Mouse (Mus musculus) forebrain, embryonic 14.5 days (tissue): ENCODE data around the gene Zfp566. TPM values are rescaled to one million over a fixed set of nuclear protein-coding genes. Genes with fewer than 3 reads are reported as not detected.

Experiments used
- ATAC-seq: fragments of 200-750 bp; cut with Nextera tagmentation; 2 replicates; pipeline ENCODE4 v1.8.0; 2017; ENCODE audit warnings: mild to moderate bottlenecking, moderate library complexity
- DNase-seq: peaks from one replicate; pipeline ENCODE4 v3.0.0-alpha.2; 2015; ENCODE audit warnings: low spot score
- H3K27ac ChIP-seq: fragments of 300-500 bp; sonication (generic); 2 replicates; pipeline ENCODE4 v1.5.1; 2014; ENCODE audit warnings: low read depth, mild to moderate bottlenecking, control low read depth, low read length, moderate library complexity
- H3K27me3 ChIP-seq: fragments of 300-500 bp; sonication (generic); replicated peaks from 2 replicates; pipeline ENCODE4 v1.6.1; 2014; ENCODE audit warnings: low read length, control low read depth, mixed read lengths; ENCODE audit not compliant: control insufficient read depth, insufficient read depth
- H3K36me3 ChIP-seq: fragments of 300-500 bp; sonication (generic); 2 replicates; pipeline ENCODE4 v1.6.1; 2014; ENCODE audit warnings: low read length, control low read depth; ENCODE audit not compliant: control insufficient read depth, insufficient read depth
- H3K4me1 ChIP-seq: fragments of 300-500 bp; sonication (generic); 2 replicates; pipeline ENCODE4 v1.6.1; 2014; ENCODE audit warnings: antibody characterized with exemption, low read length, control low read depth; ENCODE audit not compliant: control insufficient read depth, insufficient read depth
- H3K4me2 ChIP-seq: fragments of 300-500 bp; sonication (generic); 2 replicates; pipeline ENCODE4 v1.6.1; 2014; ENCODE audit warnings: mild to moderate bottlenecking, control low read depth, low read length
- H3K4me3 ChIP-seq: fragments of 300-500 bp; sonication (generic); 2 replicates; pipeline ENCODE4 v1.5.1; 2014; ENCODE audit warnings: low read depth, low read length, control low read depth
- H3K9ac ChIP-seq: fragments of 300-500 bp; sonication (generic); 2 replicates; pipeline ENCODE4 v1.6.1; 2014; ENCODE audit warnings: mild to moderate bottlenecking, low read length, control low read depth, moderate library complexity
- H3K9me3 ChIP-seq: fragments of 300-500 bp; sonication (generic); replicated peaks from 2 replicates; pipeline ENCODE4 v1.6.1; 2016; ENCODE audit warnings: low read length, control low read depth, mixed read lengths; ENCODE audit not compliant: control insufficient read depth
- WGBS: fragments of 180-500 bp; shearing (Covaris S2); extraction: QIAGEN DNeasy Blood & Tissue Kit; methylation state at CpG from one replicate; pipeline ENCODE4 v1.1.7; 2014; 5-methylcytosine and 5-hydroxymethylcytosine counted together
- microRNA-seq: library from miRNA; unstranded; fragments of <30 nt; microRNA quantifications from one replicate; pipeline ENCODE4, GENCODE M21; 2016
- polyA plus RNA-seq: library from polyadenylated mRNA; unstranded; fragments of >200 nt; fragmentation: Nextera tagmentation; extraction: Ambion mirVana; gene quantifications from 2 replicates; pipeline ENCODE4 v1.2.1, GENCODE M21; 2014

The Zfp566 gene
- polyA plus RNA-seq, 1 experiment from 2014 or later, result 18.7 TPM

DNA sequence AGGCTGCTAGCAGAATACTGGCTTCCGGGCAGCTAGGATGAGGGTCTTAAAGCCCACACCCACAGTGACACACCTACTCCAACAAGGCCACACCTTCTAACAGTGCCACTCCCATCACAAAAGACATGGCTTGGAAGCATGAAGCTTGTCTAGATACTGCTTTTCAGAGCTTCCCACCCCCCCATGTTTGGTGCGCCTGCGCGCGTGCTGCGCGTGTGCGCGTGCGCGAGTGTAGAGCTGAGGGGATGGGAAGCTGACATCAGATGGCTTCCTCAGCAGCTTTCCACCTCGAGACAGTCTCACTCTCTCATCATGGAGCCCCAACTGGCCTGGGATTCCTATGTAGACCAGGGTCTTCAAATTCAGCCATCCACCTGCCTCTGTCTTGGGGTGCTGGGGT lies 56.0 kb downstream of the Zfp566 start:
- H3K27me3 ChIP-seq, result no peaks in the 10 kb centered on the region
- H3K4me1 ChIP-seq, result no peaks in the 10 kb centered on the region
- DNase-seq (no peak), ATAC-seq (no peak)
- H3K36me3 ChIP-seq, result peaks cover 22% of the 10 kb centered on the region
- H3K4me2 ChIP-seq, result no peak overlapping the region
- H3K4me3 ChIP-seq, result no peak overlapping the region
- no peaks in the 10 kb centered on the region for H3K9me3 ChIP-seq
- no peak overlapping the region for H3K27ac ChIP-seq
- WGBS, result 94% methylated on average over 12 of the region's 12 CpGs
- H3K9ac ChIP-seq, result no peak overlapping the region

DNA sequence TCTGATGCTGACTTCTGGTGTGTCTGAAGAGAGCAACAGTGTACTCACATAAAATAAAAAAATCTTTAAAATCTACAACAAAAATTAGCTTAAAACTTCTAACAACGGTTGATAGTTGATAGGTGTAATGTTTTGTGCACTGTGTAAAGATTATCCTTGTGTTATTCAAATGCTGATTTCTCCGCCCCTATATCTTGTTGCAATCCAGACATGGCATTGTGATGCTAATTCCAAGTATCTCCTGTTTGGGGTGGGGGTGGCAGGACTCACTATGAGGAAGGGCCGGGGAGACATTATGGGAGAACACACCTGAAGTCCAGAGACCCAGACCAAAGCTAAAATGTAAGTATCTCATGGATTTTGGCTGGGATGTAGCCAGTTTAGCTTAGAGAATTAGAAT lies 58.9 kb downstream of the Zfp566 start:
- Histone ChIP-seq H3K4me1 (no peaks in the 10 kb centered on the region), H3K9me3 (no peaks in the 10 kb centered on the region), H3K27ac (no peak overlapping the region), H3K4me3 (no peak overlapping the region), H3K27me3 (no peaks in the 10 kb centered on the region), H3K9ac (no peak overlapping the region), H3K36me3 (peaks cover 11% of the 10 kb centered on the region), H3K4me2 (no peak overlapping the region)
- 70% methylated on average over 3 of the region's 3 CpGs for WGBS
- no peak for ATAC-seq
- DNase-seq, result no peak

DNA sequence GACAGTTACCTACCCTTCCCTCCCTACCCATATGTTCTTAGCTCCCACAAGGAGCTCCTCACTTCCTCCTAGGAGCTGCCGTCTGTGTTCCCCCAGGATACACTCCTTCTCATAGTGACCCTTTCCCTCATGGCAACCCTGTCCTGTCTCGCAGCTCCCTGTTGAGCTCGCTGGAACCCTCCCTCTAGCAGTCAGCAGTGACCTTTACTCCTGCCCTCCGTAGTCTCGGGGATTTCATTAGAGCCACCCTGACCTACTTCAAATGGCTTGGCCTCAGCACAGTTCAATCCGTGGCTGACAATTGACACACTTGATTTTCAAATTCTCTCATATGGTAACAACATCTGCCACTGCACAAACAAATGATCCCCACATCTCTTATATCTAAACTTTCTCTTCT lies 59.6 kb downstream of the Zfp566 start:
- Histone ChIP-seq H3K9ac (no peak overlapping the region), H3K4me1 (no peaks in the 10 kb centered on the region), H3K27me3 (no peaks in the 10 kb centered on the region), H3K4me3 (no peak overlapping the region), H3K27ac (no peak overlapping the region), H3K9me3 (no peaks in the 10 kb centered on the region), H3K4me2 (no peak overlapping the region), H3K36me3 (peaks cover 16% of the 10 kb centered on the region)
- WGBS, result 58% methylated on average over 6 of the region's 6 CpGs
- DNase-seq, result no peak
- ATAC-seq, result no peak

DNA sequence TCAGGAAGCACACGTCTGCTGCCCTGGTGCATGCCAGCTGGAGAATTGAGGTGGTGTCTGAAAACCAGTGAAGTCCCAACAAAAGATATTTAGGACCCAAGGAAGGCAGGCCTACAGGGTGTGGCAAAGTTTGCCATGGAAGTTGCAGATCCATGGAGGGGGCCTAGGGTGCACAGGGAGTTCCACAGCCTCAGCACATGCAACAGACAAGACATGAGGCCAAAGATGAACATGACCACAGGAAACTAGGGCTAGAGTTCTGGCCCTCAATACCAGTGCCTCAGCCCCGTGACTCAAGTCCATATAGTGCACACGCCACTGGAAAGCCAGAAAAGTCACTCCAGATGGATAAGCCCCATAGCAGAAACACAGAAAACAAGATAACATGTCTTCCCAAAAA lies 61.8 kb downstream of the Zfp566 start:
- H3K4me1 ChIP-seq, result no peaks in the 10 kb centered on the region
- no peak overlapping the region for H3K4me3 ChIP-seq
- ATAC-seq (no peak), DNase-seq (no peak)
- H3K36me3 ChIP-seq, result peaks cover 36% of the 10 kb centered on the region
- H3K9ac ChIP-seq, result no peak overlapping the region
- H3K27me3 ChIP-seq, result no peaks in the 10 kb centered on the region
- 92% methylated on average over 3 of the region's 3 CpGs for WGBS
- no peak overlapping the region for H3K4me2 ChIP-seq
- H3K9me3 ChIP-seq, result no peaks in the 10 kb centered on the region
- no peak overlapping the region for H3K27ac ChIP-seq

Small RNA genes lying within 50 kb of the gene (microRNA-seq; reads per million reads assigned to microRNA genes)
- not detected for gene Gm23368

Other genes with a start within 250 kb of the Zfp566 start
- gene Zfp940, start 236.9 kb downstream of the Zfp566 start, polyA plus RNA-seq, result 15.7 and 17.1 TPM in 2 replicates
- gene Zfp420, start 230.5 kb downstream of the Zfp566 start, polyA plus RNA-seq, result 16.5 and 21.6 TPM in 2 replicates
- 19.2 and 20.5 TPM in 2 replicates for gene Zfp27, start 184.0 kb downstream of the Zfp566 start, polyA plus RNA-seq
- 9.9 and 10.5 TPM in 2 replicates for gene Zfp383, start 182.3 kb downstream of the Zfp566 start, polyA plus RNA-seq
- 9.2 and 15.7 TPM in 2 replicates for gene Zfp74, start 136.4 kb downstream of the Zfp566 start, polyA plus RNA-seq
- 2.9 and 4.3 TPM in 2 replicates for gene Zfp568, start 106.6 kb downstream of the Zfp566 start, polyA plus RNA-seq
- 14.3 and 17.1 TPM in 2 replicates for gene Zfp14, start 39.1 kb downstream of the Zfp566 start, polyA plus RNA-seq
- 13.6 and 13.8 TPM in 2 replicates for gene Zfp82, start 17.6 kb downstream of the Zfp566 start, polyA plus RNA-seq
- gene Gm26920, start 117 bp downstream of the Zfp566 start, polyA plus RNA-seq, result 2.0 and 2.7 TPM in 2 replicates
- 123 and 140 TPM in 2 replicates for gene Zfp260, start 4.2 kb upstream of the Zfp566 start, polyA plus RNA-seq
- gene Zfp382, start 31.4 kb upstream of the Zfp566 start, polyA plus RNA-seq, result 4.6 and 7.7 TPM in 2 replicates
- gene Zfp146, start 79.2 kb upstream of the Zfp566 start, polyA plus RNA-seq, result 27.4 and 29.0 TPM in 2 replicates
- 4.8 and 5.5 TPM in 2 replicates for gene Cox7a1, start 93.6 kb upstream of the Zfp566 start, polyA plus RNA-seq
- 50.8 and 56.9 TPM in 2 replicates for gene Capns1, start 108.3 kb upstream of the Zfp566 start, polyA plus RNA-seq
- gene Polr2i, start 141.4 kb upstream of the Zfp566 start, polyA plus RNA-seq, result 191 and 256 TPM in 2 replicates
- 376 and 384 TPM in 2 replicates for gene Tbcb, start 141.7 kb upstream of the Zfp566 start, polyA plus RNA-seq
- gene Ovol3, start 145.2 kb upstream of the Zfp566 start, polyA plus RNA-seq, result not detected in 2 replicates
- 0.27 and 0.32 TPM in 2 replicates for gene Thap8, start 189.6 kb upstream of the Zfp566 start, polyA plus RNA-seq
- 5.6 and 5.8 TPM in 2 replicates for gene Wdr62, start 189.9 kb upstream of the Zfp566 start, polyA plus RNA-seq
- gene Clip3, start 201.2 kb upstream of the Zfp566 start, polyA plus RNA-seq, result 142 and 174 TPM in 2 replicates
- 102 and 118 TPM in 2 replicates for gene Alkbh6, start 218.2 kb upstream of the Zfp566 start, polyA plus RNA-seq
- gene Syne4, start 224.3 kb upstream of the Zfp566 start, polyA plus RNA-seq, result 3.6 and 3.7 TPM in 2 replicates
- not detected in 2 replicates for gene E130208F15Rik, start 231.2 kb upstream of the Zfp566 start, polyA plus RNA-seq
- 18.7 and 23.8 TPM in 2 replicates for gene Sdhaf1, start 233.4 kb upstream of the Zfp566 start, polyA plus RNA-seq